Mouse (Mus musculus): ENCODE data around the gene Grid2. TPM values are rescaled to one million over a fixed set of nuclear protein-coding genes. Genes with fewer than 3 reads are reported as not detected.
"Not testable (repeated sequence)": the region's sequence is repeated elsewhere in the genome, so short reads cannot be mapped to it uniquely, and the experiment has no call there.

Gene Grid2
- total and polyA plus RNA-seq, 3 experiments = not detected

- Histone ChIP-seq H3K79me2 (ENCODE audit: control insufficient read depth, insufficient read depth, low read length, poor library complexity) (no peaks in the 10 kb centered on the region), H3K9ac (ENCODE audit: control insufficient read depth, low read depth, low read length, poor library complexity, severe bottlenecking) (no peak overlapping the region), H3K27ac (ENCODE audit: control insufficient read depth, low read depth, low read length) (no peak overlapping the region), H3K36me3 (ENCODE audit: control insufficient read depth in 1 of 2, insufficient read depth in 2 of 2, low read length in 2 of 2) (no peaks in the 10 kb centered on the region), H3K9me3 (replicated peaks; ENCODE audit: insufficient read depth, low read length) (no peaks in the 10 kb centered on the region), H3K4me1 (ENCODE audit: control insufficient read depth in 1 of 2, insufficient read depth in 2 of 2, low read length in 2 of 2) (no peaks in the 10 kb centered on the region), H3K27me3 (ENCODE audit: control insufficient read depth in 1 of 2, insufficient read depth in 2 of 2, low read length in 2 of 2) (no peaks in the 10 kb centered on the region), H3K4me3 (ENCODE audit: control insufficient read depth in 1 of 2, insufficient read depth in 1 of 2, low read depth in 2 of 2, low read length in 2 of 2) (no peak overlapping the region)
- TF ChIP-seq TCF12 (IDR thresholded peaks at IDR 0.05; ENCODE audit: low read depth, low read length) (no peak), ZC3H11A (IDR thresholded peaks at IDR 0.05; ENCODE audit: low read depth, low read length) (no peak), TBP (IDR thresholded peaks at IDR 0.05; ENCODE audit: low read depth, low read length) (no peak), ELF1 (IDR thresholded peaks at IDR 0.05; ENCODE audit: low read depth, low read length) (no peak), KAT2A (conservative IDR thresholded peaks at IDR 0.05; ENCODE audit: low read depth, low read length) (no peak), ZKSCAN1 (IDR thresholded peaks at IDR 0.05; ENCODE audit: low read depth, low read length) (no peak), E2F4 (IDR thresholded peaks at IDR 0.05; ENCODE audit: borderline replicate concordance, low read depth, low read length) (no peak), GATA1 (IDR thresholded peaks at IDR 0.05; ENCODE audit: low read depth, low read length) (no peak), MEF2A (IDR thresholded peaks at IDR 0.05; ENCODE audit: extremely low read depth, insufficient replicate concordance, low read depth, low read length, poor library complexity, severe bottlenecking) (no peak), MXI1 (IDR thresholded peaks at IDR 0.05; ENCODE audit: low read depth, low read length) (no peak), NELFE (IDR thresholded peaks at IDR 0.05; ENCODE audit: low read depth, low read length) (no peak), RCOR1 (IDR thresholded peaks at IDR 0.05; ENCODE audit: low read depth, low read length) (no peak), GABPA (IDR thresholded peaks at IDR 0.05; ENCODE audit: low read depth, low read length) (no peak), NRF1 (IDR thresholded peaks at IDR 0.05; ENCODE audit: insufficient read depth, low read depth, low read length, poor library complexity, severe bottlenecking) (no peak), BHLHE40 (IDR thresholded peaks at IDR 0.05; ENCODE audit: borderline replicate concordance, low read depth, low read length) (no peak), POLR2AphosphoS2 (IDR thresholded peaks at IDR 0.05; ENCODE audit: low read length) (no peak), TAL1 (IDR thresholded peaks at IDR 0.05; ENCODE audit: low read length) (no peak), MAFK (IDR thresholded peaks at IDR 0.05; ENCODE audit: borderline replicate concordance, low read depth, low read length) (no peak), CHD2 (IDR thresholded peaks at IDR 0.05; ENCODE audit: low read length) (no peak)
- DNase-seq (ENCODE audit: low read depth, low spot score) = no peak
Measured at GRCm38 (mm10) chr6:63532901-63533300, 277.2 kb downstream of the Grid2 start.

- Histone ChIP-seq H3K4me3 (ENCODE audit: control insufficient read depth in 1 of 2, insufficient read depth in 1 of 2, low read depth in 2 of 2, low read length in 2 of 2) (no peak overlapping the region), H3K36me3 (ENCODE audit: control insufficient read depth in 1 of 2, insufficient read depth in 2 of 2, low read length in 2 of 2) (no peaks in the 10 kb centered on the region), H3K79me2 (ENCODE audit: control insufficient read depth, insufficient read depth, low read length, poor library complexity) (no peaks in the 10 kb centered on the region), H3K9me3 (replicated peaks; ENCODE audit: insufficient read depth, low read length) (no peaks in the 10 kb centered on the region), H3K4me1 (ENCODE audit: control insufficient read depth in 1 of 2, insufficient read depth in 2 of 2, low read length in 2 of 2) (no peaks in the 10 kb centered on the region), H3K27me3 (ENCODE audit: control insufficient read depth in 1 of 2, insufficient read depth in 2 of 2, low read length in 2 of 2) (no peaks in the 10 kb centered on the region), H3K9ac (ENCODE audit: control insufficient read depth, low read depth, low read length, poor library complexity, severe bottlenecking) (no peak overlapping the region), H3K27ac (ENCODE audit: control insufficient read depth, low read depth, low read length) (no peak overlapping the region)
- DNase-seq (ENCODE audit: low read depth, low spot score) = no peak
- TF ChIP-seq SMC3 (IDR thresholded peaks at IDR 0.05; ENCODE audit: low read depth, low read length) (no peak), MAX (IDR thresholded peaks at IDR 0.05; ENCODE audit: low read length) (no peak), CHD2 (IDR thresholded peaks at IDR 0.05; ENCODE audit: low read length) (no peak), KAT2A (conservative IDR thresholded peaks at IDR 0.05; ENCODE audit: low read depth, low read length) (no peak), UBTF (IDR thresholded peaks at IDR 0.05; ENCODE audit: borderline replicate concordance, insufficient read depth, low read depth, low read length) (no peak), MYB (IDR thresholded peaks at IDR 0.05; ENCODE audit: low read depth, low read length) (no peak), MXI1 (IDR thresholded peaks at IDR 0.05; ENCODE audit: low read depth, low read length) (no peak)
Measured at GRCm38 (mm10) chr6:63547741-63548140, 292.1 kb downstream of the Grid2 start.

DNA sequence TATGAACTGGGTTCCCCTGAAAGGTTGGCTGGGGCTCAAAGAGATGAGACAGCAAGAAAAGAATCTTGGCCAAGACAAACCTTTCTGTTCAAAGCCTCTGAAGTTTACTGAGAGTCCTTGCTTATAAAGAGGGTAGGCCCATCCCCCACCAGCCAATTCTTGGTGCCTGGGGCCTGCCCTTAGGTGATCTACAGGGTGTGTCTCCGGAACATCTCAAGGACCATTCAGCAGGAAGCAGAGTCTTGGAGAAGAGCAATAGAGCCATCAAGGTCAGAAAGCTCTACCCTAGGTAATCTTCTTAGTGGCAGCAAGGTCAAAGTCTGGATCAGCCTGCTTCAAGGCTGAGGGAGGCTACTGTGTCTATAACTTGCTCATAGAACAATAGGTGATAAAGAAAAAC lies 313.1 kb downstream of the Grid2 start:
- H3K27ac ChIP-seq (ENCODE audit: control insufficient read depth, low read depth, low read length); H3K27me3 ChIP-seq (ENCODE audit: control insufficient read depth in 1 of 2, insufficient read depth in 2 of 2, low read length in 2 of 2); H3K4me1 ChIP-seq (ENCODE audit: control insufficient read depth in 1 of 2, insufficient read depth in 2 of 2, low read length in 2 of 2); H3K4me3 ChIP-seq (ENCODE audit: control insufficient read depth in 1 of 2, insufficient read depth in 1 of 2, low read depth in 2 of 2, low read length in 2 of 2); H3K36me3 ChIP-seq (ENCODE audit: control insufficient read depth in 1 of 2, insufficient read depth in 2 of 2, low read length in 2 of 2); H3K9ac ChIP-seq (ENCODE audit: control insufficient read depth, low read depth, low read length, poor library complexity, severe bottlenecking); H3K79me2 ChIP-seq (ENCODE audit: control insufficient read depth, insufficient read depth, low read length, poor library complexity); H3K9me3 ChIP-seq (replicated peaks; ENCODE audit: insufficient read depth, low read length); DNase-seq (ENCODE audit: low read depth, low spot score): not testable (repeated sequence)

Data from MEL (cell line).